Mouse (Mus musculus): ENCODE measurements at regions not wholly inside any gene's neighbourhood (a gene's known extent, or its start where the extent isn't known, plus 50 kb on each side); places are given as distances from the start of the nearest gene placed in this dataset.

DNA sequence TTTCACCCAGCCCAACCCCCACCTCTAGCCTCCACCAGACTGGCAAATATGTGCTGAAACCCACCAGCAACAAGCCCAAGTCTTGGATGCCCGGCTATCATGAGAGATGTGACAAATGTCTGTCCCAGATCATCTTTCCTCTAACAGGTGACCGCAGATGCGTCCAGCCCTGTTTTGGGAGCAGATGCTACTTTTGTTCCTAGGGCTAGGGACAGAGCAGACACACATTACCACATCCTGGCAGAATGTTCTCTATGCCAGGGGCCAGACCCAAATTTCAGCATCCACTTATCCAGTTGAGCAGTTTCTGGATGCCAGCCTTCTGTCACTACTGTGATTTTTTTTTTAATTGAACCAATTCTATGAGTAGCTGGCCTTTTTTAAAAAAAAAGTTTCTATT lies 316.7 kb downstream of the Adra2a start:
- 87% methylated on average over 3 of the region's 3 CpGs for WGBS
- ATAC-seq (replicated peaks; ENCODE audit: low FRiP score) = no peak

DNA sequence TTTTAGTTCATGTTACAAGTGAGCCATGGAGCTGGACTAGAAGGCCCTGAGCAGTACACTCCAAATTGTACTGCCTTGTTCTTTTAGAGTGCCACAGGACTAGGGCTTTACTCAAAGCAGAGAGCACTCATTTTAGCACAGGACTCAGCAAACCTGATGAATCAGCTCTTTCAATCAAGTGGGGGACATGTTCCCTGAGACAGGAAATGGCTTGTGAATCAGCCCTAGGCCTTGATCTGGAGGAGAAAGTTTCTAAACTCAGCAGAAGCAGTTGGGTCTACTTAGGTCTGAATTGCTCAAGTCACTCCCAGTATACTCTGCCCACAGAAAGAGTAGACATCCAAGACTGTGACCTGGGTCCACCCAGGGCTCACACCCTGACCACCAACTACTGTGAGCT lies 341.1 kb downstream of the Adra2a start:
- Histone ChIP-seq H3K27me3 (no peaks in the 10 kb centered on the region), H3K27ac (no peak overlapping the region), H3K9me3 (replicated peaks) (no peaks in the 10 kb centered on the region), H3K36me3 (no peaks in the 10 kb centered on the region), H3K4me2 (no peak overlapping the region), H3K9ac (no peak overlapping the region), H3K4me1 (no peaks in the 10 kb centered on the region), H3K4me3 (replicated peaks) (no peak overlapping the region)
- no peak for ATAC-seq (replicated peaks; ENCODE audit: low FRiP score)

More for the DNA sequence above, 316.7 kb downstream of the Adra2a start:
- no peaks in the 10 kb centered on the region for H3K36me3 ChIP-seq
- H3K4me1 ChIP-seq = no peaks in the 10 kb centered on the region
- H3K4me2 ChIP-seq = no peak overlapping the region
- no peak overlapping the region for H3K4me3 ChIP-seq (replicated peaks)
- H3K9ac ChIP-seq = no peak overlapping the region
- H3K27me3 ChIP-seq = no peaks in the 10 kb centered on the region
- H3K27ac ChIP-seq = no peak overlapping the region
- H3K9me3 ChIP-seq (replicated peaks) = no peaks in the 10 kb centered on the region

- Histone ChIP-seq H3K27me3 (no peaks in the 10 kb centered on the region), H3K9ac (no peak overlapping the region), H3K27ac (no peak overlapping the region), H3K9me3 (replicated peaks) (no peaks in the 10 kb centered on the region), H3K4me1 (no peaks in the 10 kb centered on the region), H3K4me3 (replicated peaks) (no peak overlapping the region), H3K36me3 (no peaks in the 10 kb centered on the region), H3K4me2 (no peak overlapping the region)
- 63% methylated on average over 6 of the region's 6 CpGs for WGBS
- no peak for ATAC-seq (replicated peaks; ENCODE audit: low FRiP score)
Observed at GRCm38 (mm10) chr19:54391406-54391805, 347.5 kb downstream of the Adra2a start.

GRCm38 (mm10) chr19:54399651-54400050 lies 355.7 kb downstream of the Adra2a start:
- H3K9ac ChIP-seq = no peak overlapping the region
- 0 out of 2 replicates have a peak, but pooled peaks cover 2% of the 10 kb centered on the region for H3K27me3 ChIP-seq
- H3K4me2 ChIP-seq = no peak overlapping the region
- H3K4me3 ChIP-seq (replicated peaks) = no peak overlapping the region
- H3K4me1 ChIP-seq = peaks cover 5% of the 10 kb centered on the region; the same call in 1 of the 2 replicates
- no peak for ATAC-seq (replicated peaks; ENCODE audit: low FRiP score)
- no peaks in the 10 kb centered on the region for H3K9me3 ChIP-seq (replicated peaks)
- H3K27ac ChIP-seq = no peak overlapping the region
- H3K36me3 ChIP-seq = no peaks in the 10 kb centered on the region
- WGBS = 11% methylated on average over 7 of the region's 7 CpGs

- no peaks in the 10 kb centered on the region for H3K4me1 ChIP-seq
- 0 out of 2 replicates have a peak, but pooled peaks have one; percentile 29 for ATAC-seq (replicated peaks; ENCODE audit: low FRiP score)
- no peak overlapping the region for H3K9ac ChIP-seq
- no peak overlapping the region for H3K4me3 ChIP-seq (replicated peaks)
- H3K9me3 ChIP-seq (replicated peaks) = no peaks in the 10 kb centered on the region
- 38% methylated on average over 4 of the region's 4 CpGs for WGBS
- H3K27ac ChIP-seq = no peak overlapping the region
- no peaks in the 10 kb centered on the region for H3K36me3 ChIP-seq
- no peak overlapping the region for H3K4me2 ChIP-seq
- H3K27me3 ChIP-seq = no peaks in the 10 kb centered on the region
Observed at GRCm38 (mm10) chr19:54407904-54408303, 364.0 kb downstream of the Adra2a start.

GRCm38 (mm10) chr19:54429062-54429461 lies 385.1 kb downstream of the Adra2a start:
- H3K27ac ChIP-seq = no peak overlapping the region
- H3K27me3 ChIP-seq = no peaks in the 10 kb centered on the region
- no peak overlapping the region for H3K4me2 ChIP-seq
- H3K9me3 ChIP-seq (replicated peaks) = no peaks in the 10 kb centered on the region; the same call in 1 of the 2 replicates
- no peak for ATAC-seq (replicated peaks; ENCODE audit: low FRiP score)
- H3K9ac ChIP-seq = no peak overlapping the region
- no peaks in the 10 kb centered on the region for H3K36me3 ChIP-seq
- H3K4me3 ChIP-seq (replicated peaks) = no peak overlapping the region
- 51% methylated on average over 2 of the region's 2 CpGs for WGBS
- no peaks in the 10 kb centered on the region for H3K4me1 ChIP-seq

DNA sequence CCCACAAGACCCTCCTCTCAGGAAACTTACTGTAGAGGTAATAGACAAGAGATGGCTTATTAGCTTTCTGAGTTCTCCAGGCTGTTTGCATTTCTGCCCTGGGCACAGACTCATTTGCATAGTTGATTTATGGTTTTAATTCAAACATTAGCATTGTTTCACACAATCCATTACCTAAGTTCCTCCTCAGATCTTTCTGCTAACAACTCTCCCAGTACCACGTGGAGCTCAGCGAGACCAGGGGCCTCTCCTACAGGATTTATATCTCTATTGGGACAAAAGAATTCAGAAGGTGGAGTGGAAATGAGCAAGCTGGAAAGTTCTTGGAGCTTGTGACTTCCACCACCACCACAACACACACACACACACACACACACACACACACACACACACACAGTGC lies 396.8 kb downstream of the Adra2a start:
- no peak overlapping the region for H3K4me3 ChIP-seq (replicated peaks)
- H3K9ac ChIP-seq = no peak overlapping the region
- H3K9me3 ChIP-seq (replicated peaks) = no peaks in the 10 kb centered on the region
- no peak overlapping the region for H3K27ac ChIP-seq
- no peaks in the 10 kb centered on the region for H3K4me1 ChIP-seq
- H3K36me3 ChIP-seq = no peaks in the 10 kb centered on the region
- H3K27me3 ChIP-seq = no peaks in the 10 kb centered on the region
- H3K4me2 ChIP-seq = no peak overlapping the region
- 24% methylated on average over 2 of the region's 2 CpGs for WGBS
- ATAC-seq (replicated peaks; ENCODE audit: low FRiP score) = no peak

GRCm38 (mm10) chr19:54460426-54461170 lies 416.6 kb downstream of the Adra2a start:
- no peak for ATAC-seq (replicated peaks; ENCODE audit: low FRiP score)
- 80% methylated on average over 2 of the region's 2 CpGs for WGBS
- Histone ChIP-seq H3K36me3 (no peaks in the 10 kb centered on the region), H3K27me3 (no peaks in the 10 kb centered on the region), H3K9me3 (replicated peaks) (no peaks in the 10 kb centered on the region), H3K4me3 (replicated peaks) (no peak overlapping the region), H3K9ac (no peak overlapping the region), H3K27ac (no peak overlapping the region), H3K4me2 (no peak overlapping the region), H3K4me1 (no peaks in the 10 kb centered on the region)

DNA sequence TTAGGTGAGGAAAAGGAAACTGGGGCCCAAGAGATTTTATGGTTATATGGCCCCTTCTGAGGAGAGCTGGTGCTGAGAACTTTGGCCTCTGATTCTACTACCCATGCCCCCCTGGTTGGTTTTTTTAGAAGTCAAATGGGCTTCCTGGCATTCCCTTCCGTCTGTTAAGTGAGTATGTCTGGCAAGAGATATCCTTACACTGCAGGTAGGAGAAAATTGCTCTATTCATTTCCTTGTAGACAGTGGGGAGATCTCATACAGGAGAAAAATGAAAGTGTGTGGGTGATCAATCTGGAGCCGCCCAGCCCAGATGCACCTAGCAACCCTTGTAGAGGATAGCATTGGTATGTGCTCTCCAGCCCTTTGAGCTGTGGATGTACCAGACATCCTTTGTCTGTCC lies 418.5 kb downstream of the Adra2a start:
- H3K4me2 ChIP-seq = no peak overlapping the region
- no peaks in the 10 kb centered on the region for H3K36me3 ChIP-seq
- H3K9ac ChIP-seq = no peak overlapping the region
- no peaks in the 10 kb centered on the region for H3K9me3 ChIP-seq (replicated peaks)
- no peak overlapping the region for H3K4me3 ChIP-seq (replicated peaks)
- no peaks in the 10 kb centered on the region for H3K27me3 ChIP-seq
- ATAC-seq (replicated peaks; ENCODE audit: low FRiP score) = no peak
- no peak overlapping the region for H3K27ac ChIP-seq
- no peaks in the 10 kb centered on the region for H3K4me1 ChIP-seq
- 85% methylated on average over 2 of the region's 2 CpGs for WGBS

GRCm38 (mm10) chr19:54470034-54470433 lies 426.1 kb downstream of the Adra2a start:
- Histone ChIP-seq H3K27ac (no peak overlapping the region), H3K4me3 (replicated peaks) (no peak overlapping the region), H3K27me3 (no peaks in the 10 kb centered on the region), H3K36me3 (no peaks in the 10 kb centered on the region), H3K4me2 (no peak overlapping the region), H3K9me3 (replicated peaks) (no peaks in the 10 kb centered on the region), H3K4me1 (no peaks in the 10 kb centered on the region), H3K9ac (no peak overlapping the region)
- no peak for ATAC-seq (replicated peaks; ENCODE audit: low FRiP score)
- WGBS = 81% methylated on average over 5 of the region's 5 CpGs

- H3K4me3 ChIP-seq (replicated peaks) = no peak overlapping the region
Observed at GRCm38 (mm10) chr19:54498066-54498465, 454.1 kb downstream of the Adra2a start.

GRCm38 (mm10) chr19:54533858-54534257 lies 489.9 kb downstream of the Adra2a start:
- Histone ChIP-seq H3K4me1 (no peaks in the 10 kb centered on the region), H3K9me3 (replicated peaks) (no peaks in the 10 kb centered on the region), H3K27ac (no peak overlapping the region), H3K4me3 (replicated peaks) (no peak overlapping the region), H3K9ac (no peak overlapping the region), H3K4me2 (no peak overlapping the region), H3K36me3 (no peaks in the 10 kb centered on the region), H3K27me3 (no peaks in the 10 kb centered on the region)
- no peak for ATAC-seq (replicated peaks; ENCODE audit: low FRiP score)

More at GRCm38 (mm10) chr19:54498066-54498465, 454.1 kb downstream of the Adra2a start:
- Histone ChIP-seq H3K4me1 (no peaks in the 10 kb centered on the region), H3K9me3 (replicated peaks) (no peaks in the 10 kb centered on the region), H3K9ac (no peak overlapping the region), H3K27me3 (no peaks in the 10 kb centered on the region), H3K27ac (no peak overlapping the region), H3K4me2 (no peak overlapping the region), H3K36me3 (no peaks in the 10 kb centered on the region)
- no peak for ATAC-seq (replicated peaks; ENCODE audit: low FRiP score)
- WGBS = 74% methylated on average over 3 of the region's 3 CpGs

- Histone ChIP-seq H3K27me3 (no peaks in the 10 kb centered on the region), H3K4me2 (no peak overlapping the region), H3K4me1 (no peaks in the 10 kb centered on the region), H3K4me3 (replicated peaks) (no peak overlapping the region), H3K9ac (no peak overlapping the region), H3K27ac (no peak overlapping the region), H3K36me3 (no peaks in the 10 kb centered on the region), H3K9me3 (replicated peaks) (no peaks in the 10 kb centered on the region)
- WGBS = 85% methylated on average over 3 of the region's 3 CpGs
- ATAC-seq (replicated peaks; ENCODE audit: low FRiP score) = no peak
Observed at GRCm38 (mm10) chr19:54555351-54555750, 511.4 kb downstream of the Adra2a start.

Data from kidney, embryonic 15.5 days (tissue).